Mouse (Mus musculus) heart, adult 10 weeks (tissue): ENCODE data around the gene Mchr1. TPM values are rescaled to one million over a fixed set of nuclear protein-coding genes. Genes with fewer than 3 reads are reported as not detected.

ENCODE experiments used
- polyA plus RNA-seq: library from polyadenylated mRNA; stranded (reverse); fragments of 350-450 nt; fragmentation: Illumina TruSeq; extraction: RNeasy Lipid Tissue Mini Kit (QIAGEN cat#74804); gene quantifications from one replicate; pipeline ENCODE4 v1.2.3, GENCODE M21; 2014; ENCODE audit warnings: low read depth, low replicate concordance

Gene Mchr1
- polyA plus RNA-seq, result not detected

DNA sequence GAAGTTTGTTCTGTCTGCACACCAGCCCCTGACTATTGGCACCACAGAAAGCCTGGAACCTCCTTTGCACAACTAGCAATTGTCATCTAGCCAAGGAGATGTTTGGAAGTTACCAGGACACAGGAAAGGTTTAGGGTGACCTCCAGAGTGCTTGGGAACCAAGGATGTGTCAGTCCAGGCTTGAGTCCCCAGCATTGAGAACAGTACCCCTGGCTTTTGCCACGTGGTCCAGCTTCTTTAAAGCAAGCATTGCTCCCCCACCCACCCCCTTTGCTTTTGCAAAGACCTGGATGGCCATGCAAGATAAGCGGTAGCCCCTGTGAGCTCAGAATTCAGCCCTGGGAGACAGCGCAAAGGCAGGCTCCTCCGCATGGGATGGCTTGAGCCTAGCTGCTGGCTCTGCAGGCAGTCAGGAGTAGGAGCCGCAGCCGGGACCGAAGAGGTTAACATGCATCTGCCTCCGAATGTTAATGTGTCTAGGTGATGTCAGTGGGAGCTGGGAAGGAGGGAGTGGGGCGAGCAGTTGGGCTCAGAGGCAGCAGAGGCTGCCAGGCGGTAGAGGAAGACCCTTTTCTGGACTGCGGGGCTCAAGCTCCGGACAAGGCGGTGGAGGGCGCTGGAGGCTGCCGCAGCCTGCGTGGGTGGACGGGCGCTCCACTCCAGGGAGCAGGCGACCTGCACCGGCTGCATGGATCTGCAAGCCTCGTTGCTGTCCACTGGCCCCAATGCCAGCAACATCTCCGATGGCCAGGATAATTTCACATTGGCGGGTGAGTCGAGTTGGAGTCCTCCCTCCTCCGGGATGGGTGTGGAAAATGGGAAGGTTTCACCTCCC is at the start of gene Mchr1:
Gene Mchr1 (plus strand): TSS at position 414 of the 835 bp plus-strand sequence.

DNA sequence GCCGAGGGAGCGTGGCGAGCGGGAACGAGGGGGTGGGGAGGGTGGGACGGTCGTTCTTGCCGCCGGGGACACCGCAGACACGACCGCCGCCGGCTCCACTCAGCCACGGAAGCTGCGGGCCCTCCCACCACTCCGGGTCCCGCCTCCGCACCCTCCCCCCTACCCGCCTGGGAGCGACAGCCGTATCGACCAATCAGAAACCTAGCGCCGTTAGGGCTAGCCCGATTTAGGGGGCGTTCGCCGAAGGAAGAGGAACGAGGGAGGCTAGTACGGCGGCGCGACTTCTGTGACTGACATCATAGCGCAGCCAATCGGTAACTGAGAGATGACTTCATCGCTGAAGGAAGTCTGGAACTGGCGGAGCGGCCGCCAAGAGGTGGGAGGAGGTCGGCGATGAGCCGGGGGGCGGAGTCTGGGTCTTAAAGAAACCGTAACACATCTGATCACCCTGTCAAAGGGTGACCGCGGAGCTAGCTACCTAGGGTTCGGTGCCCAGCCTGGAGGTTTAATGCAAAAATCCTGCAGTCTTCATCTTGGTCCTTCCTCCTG is 44.6 kb upstream of the Mchr1 start, which contains the start of gene Mrtfa:
Gene Mrtfa (minus strand): TSS at position 128 of the 549 bp plus-strand sequence.

Other genes with a start within 250 kb of the Mchr1 start
- gene Mrtfa, start 44.7 kb upstream of the Mchr1 start, polyA plus RNA-seq, result 5.3 TPM
- 22.8 TPM for gene Slc25a17, start 125.3 kb downstream of the Mchr1 start, polyA plus RNA-seq
- 97.1 TPM for gene St13, start 164.6 kb downstream of the Mchr1 start, polyA plus RNA-seq
- 7.6 TPM for gene Xpnpep3, start 164.6 kb downstream of the Mchr1 start, polyA plus RNA-seq
- not detected for gene Dnajb7, start 172.8 kb downstream of the Mchr1 start, polyA plus RNA-seq
- gene Rbx1, start 230.8 kb downstream of the Mchr1 start, polyA plus RNA-seq, result 76.0 TPM